Comparison of ENCODE assay signal across 14 mouse cellular contexts in genomic region chr14:67568896-67569743, GRCm38 (mm10).
DNase-seq lines count a peak whose midpoint lies in the region; ATAC-seq lines count a peak whose summit lies in the region.
"Had no signal": no experiment of that assay in that cellular context is flagged by ENCODE, and none has a peak within 500 bp of the region (broad histone marks: within the 10 kb centered on the region; RNA-seq: fewer than 3 reads in every experiment).

No protein-coding gene starts in this region.

- H3K36me3 ChIP-seq in embryonic facial prominence, embryonic 12.5 days: no peaks in the 10 kb centered on the region
- no peaks in the 10 kb centered on the region for H3K36me3 ChIP-seq in hindbrain, embryonic 14.5 days (replicated peaks; ENCODE audit: control insufficient read depth, insufficient read depth)
- no peaks in the 10 kb centered on the region for H3K36me3 ChIP-seq in midbrain, embryonic 14.5 days (ENCODE audit: control insufficient read depth, insufficient read depth, low read length)
- no peaks in the 10 kb centered on the region for H3K36me3 ChIP-seq in heart, embryonic 11.5 days (ENCODE audit: control insufficient read depth, insufficient read depth, low read length)
- H3K36me3 ChIP-seq: embryonic facial prominence, embryonic 15.5 days had no signal

- H3K9me3 ChIP-seq in embryonic facial prominence, embryonic 12.5 days: no peaks in the 10 kb centered on the region
- no peaks in the 10 kb centered on the region for H3K9me3 ChIP-seq in hindbrain, embryonic 14.5 days (ENCODE audit: control insufficient read depth, low read length)
- H3K9me3 ChIP-seq in midbrain, embryonic 14.5 days (ENCODE audit: control insufficient read depth, low read length): no peaks in the 10 kb centered on the region
- no peaks in the 10 kb centered on the region for H3K9me3 ChIP-seq in heart, embryonic 11.5 days (replicated peaks; ENCODE audit: control insufficient read depth, low read length)
- H3K9me3 ChIP-seq: embryonic facial prominence, embryonic 15.5 days had no signal

- H3K4me1 ChIP-seq in embryonic facial prominence, embryonic 12.5 days: peaks cover 29% of the 10 kb centered on the region
- peaks cover 11% of the 10 kb centered on the region; the same call in 1 of the 2 replicates for H3K4me1 ChIP-seq in hindbrain, embryonic 14.5 days (replicated peaks; ENCODE audit: control insufficient read depth, insufficient read depth, low read length)
- H3K4me1 ChIP-seq in midbrain, embryonic 14.5 days (ENCODE audit: control insufficient read depth, insufficient read depth, low read length): peaks cover 11% of the 10 kb centered on the region
- no peaks in the 10 kb centered on the region for H3K4me1 ChIP-seq in heart, embryonic 11.5 days (ENCODE audit: control insufficient read depth, insufficient read depth, low read length)

- ATAC-seq in embryonic facial prominence, embryonic 12.5 days (ENCODE audit: insufficient number of reproducible peaks, insufficient read depth, low FRiP score, low TSS enrichment): no peak
- ATAC-seq in hindbrain, embryonic 14.5 days (ENCODE audit: low FRiP score): peak; percentile 53; the same call in 1 of the 2 replicates
- ATAC-seq in midbrain, embryonic 14.5 days (ENCODE audit: low FRiP score, low TSS enrichment): no peak
- no peak for ATAC-seq in heart, embryonic 11.5 days (replicated peaks; ENCODE audit: insufficient number of reproducible peaks, low FRiP score, low TSS enrichment)

- peak; percentile 82 for DNase-seq in embryo, embryonic 10 days (ENCODE audit: low spot score)
- no peak for DNase-seq in hindbrain, embryonic 14.5 days (ENCODE audit: low spot score)
- no peak for DNase-seq in midbrain, embryonic 14.5 days
- DNase-seq in heart, postnatal 14 days: no peak
- DNase-seq in heart, postnatal 10 days: no peak
- no peak for DNase-seq in left cerebral cortex, adult 9 months (ENCODE audit: low spot score in 2 of 2)
- DNase-seq: adrenal gland, postnatal 25 days; cerebellum, adult 11-12 months; kidney, postnatal 36 days; lung, adult 2 months; right cerebral cortex, postnatal 25 days had no signal

- H3K9ac ChIP-seq in embryonic facial prominence, embryonic 12.5 days: no peak overlapping the region
- H3K9ac ChIP-seq in hindbrain, embryonic 14.5 days: no peak overlapping the region
- no peak overlapping the region for H3K9ac ChIP-seq in midbrain, embryonic 14.5 days (replicated peaks; ENCODE audit: low read length)
- no peak overlapping the region for H3K9ac ChIP-seq in heart, embryonic 11.5 days (ENCODE audit: low read depth, low read length)
- H3K9ac ChIP-seq: embryonic facial prominence, embryonic 15.5 days had no signal

- 32% methylated on average over 22 of the region's 22 CpGs for WGBS in embryonic facial prominence, embryonic 12.5 days
- 20% methylated on average over 22 of the region's 22 CpGs for WGBS in hindbrain, embryonic 14.5 days
- WGBS in midbrain, embryonic 14.5 days: 30% methylated on average over 22 of the region's 22 CpGs
- WGBS in heart, embryonic 11.5 days (ENCODE audit: insufficient replicate concordance): 53% methylated on average over 22 of the region's 22 CpGs

- H3K27ac ChIP-seq in embryonic facial prominence, embryonic 12.5 days: no peak overlapping the region
- no peak overlapping the region for H3K27ac ChIP-seq in hindbrain, embryonic 14.5 days
- H3K27ac ChIP-seq in midbrain, embryonic 14.5 days (replicated peaks; ENCODE audit: low read depth, low read length): no peak overlapping the region
- no peak overlapping the region for H3K27ac ChIP-seq in heart, embryonic 11.5 days (ENCODE audit: low read depth, low read length)
- H3K27ac ChIP-seq: embryonic facial prominence, embryonic 15.5 days had no signal

- H3K27me3 ChIP-seq in embryonic facial prominence, embryonic 12.5 days: peaks cover 27% of the 10 kb centered on the region
- no peaks in the 10 kb centered on the region for H3K27me3 ChIP-seq in hindbrain, embryonic 14.5 days (ENCODE audit: control insufficient read depth, insufficient read depth, low read length)
- H3K27me3 ChIP-seq in midbrain, embryonic 14.5 days (ENCODE audit: control insufficient read depth, insufficient read depth, low read length): no peaks in the 10 kb centered on the region
- H3K27me3 ChIP-seq in heart, embryonic 11.5 days (ENCODE audit: control insufficient read depth, insufficient read depth, low read length): peaks cover 3% of the 10 kb centered on the region; the same call in 1 of the 2 replicates

- H3K4me3 ChIP-seq in embryonic facial prominence, embryonic 12.5 days: no peak overlapping the region
- no peak overlapping the region for H3K4me3 ChIP-seq in hindbrain, embryonic 14.5 days (replicated peaks; ENCODE audit: low read length)
- H3K4me3 ChIP-seq in midbrain, embryonic 14.5 days (replicated peaks; ENCODE audit: low read depth, low read length): no peak overlapping the region
- H3K4me3 ChIP-seq in heart, embryonic 11.5 days (ENCODE audit: low read depth, low read length): no peak overlapping the region
- H3K4me3 ChIP-seq: embryonic facial prominence, embryonic 15.5 days had no signal

- intact Hi-C loops in heart, postnatal 14 days (cut with DNase I): no loop called here
- intact Hi-C loops in heart, postnatal 10 days (cut with DNase I): no loop called here

- H3K4me2 ChIP-seq in embryonic facial prominence, embryonic 12.5 days (replicated peaks): peak overlapping the region; percentile 19; the same call in 1 of the 2 replicates
- peak overlapping the region; percentile 30 for H3K4me2 ChIP-seq in hindbrain, embryonic 14.5 days (replicated peaks)
- peak overlapping the region; percentile 12 for H3K4me2 ChIP-seq in midbrain, embryonic 14.5 days (ENCODE audit: low read length)
- H3K4me2 ChIP-seq in heart, embryonic 11.5 days: no peak overlapping the region
- H3K4me2 ChIP-seq: embryonic facial prominence, embryonic 15.5 days had no signal
